Mouse (Mus musculus) embryonic facial prominence, embryonic 13.5 days (tissue): ENCODE results near the gene Cyb5b. TPM values are rescaled to one million over a fixed set of nuclear protein-coding genes. Genes with fewer than 3 reads are reported as not detected.

Experiments used
- ATAC-seq: fragments of 200-750 bp; cut with Nextera tagmentation; 2 replicates; pipeline ENCODE4 v1.8.0; 2017; ENCODE audit warnings: low read depth; ENCODE audit not compliant: insufficient number of reproducible peaks, insufficient read depth, low FRiP score, low TSS enrichment
- H3K27ac ChIP-seq: fragments of 300-500 bp; sonication (generic); 2 replicates; pipeline ENCODE4 v1.5.1; 2015; ENCODE audit warnings: moderate library complexity, mild to moderate bottlenecking, inconsistent platforms
- H3K27me3 ChIP-seq: fragments of 300-500 bp; sonication (generic); 2 replicates; pipeline ENCODE4 v1.6.1; 2015; ENCODE audit warnings: mild to moderate bottlenecking, inconsistent platforms
- H3K36me3 ChIP-seq: fragments of 300-500 bp; sonication (generic); 2 replicates; pipeline ENCODE4 v1.6.1; 2015; ENCODE audit warnings: mild to moderate bottlenecking, inconsistent platforms
- H3K4me1 ChIP-seq: fragments of 300-500 bp; sonication (generic); 2 replicates; pipeline ENCODE4 v1.6.1; 2015; ENCODE audit warnings: inconsistent platforms
- H3K4me2 ChIP-seq: fragments of 300-500 bp; sonication (generic); 2 replicates; pipeline ENCODE4 v1.6.1; 2015; ENCODE audit warnings: moderate library complexity, mild to moderate bottlenecking, inconsistent platforms
- H3K4me3 ChIP-seq: fragments of 300-500 bp; sonication (generic); 2 replicates; pipeline ENCODE4 v1.5.1; 2015; ENCODE audit warnings: mild to moderate bottlenecking, inconsistent platforms
- H3K9ac ChIP-seq: fragments of 300-500 bp; sonication (generic); 2 replicates; pipeline ENCODE4 v1.6.1; 2015; ENCODE audit warnings: mild to moderate bottlenecking, inconsistent platforms
- H3K9me3 ChIP-seq: fragments of 300-500 bp; sonication (generic); 2 replicates; pipeline ENCODE4 v1.6.1; 2016; ENCODE audit warnings: inconsistent platforms
- WGBS: fragments of 180-500 bp; shearing (Covaris S2); methylation state at CpG from one replicate; pipeline ENCODE4 v1.1.7; 2015; ENCODE audit warnings: mixed read lengths; 5-methylcytosine and 5-hydroxymethylcytosine counted together
- polyA plus RNA-seq: library from polyadenylated mRNA; unstranded; fragments of >200 nt; fragmentation: Nextera tagmentation; extraction: Ambion mirVana; gene quantifications from 2 replicates; pipeline ENCODE4 v1.2.1, GENCODE M21; 2015

Gene Cyb5b
- polyA plus RNA-seq, 1 experiment from 2014 or later: 78.5 TPM

GRCm38 (mm10) chr8:107153326-107154210, 3.1 kb downstream of the Cyb5b start:
- no peaks in the 10 kb centered on the region for H3K27me3 ChIP-seq
- peaks cover 11% of the 10 kb centered on the region for H3K4me1 ChIP-seq
- ATAC-seq: no peak
- no peak overlapping the region for H3K4me2 ChIP-seq
- no peak overlapping the region for H3K4me3 ChIP-seq
- peaks cover 43% of the 10 kb centered on the region for H3K36me3 ChIP-seq
- H3K9me3 ChIP-seq: no peaks in the 10 kb centered on the region
- H3K9ac ChIP-seq: no peak overlapping the region
- no peak overlapping the region for H3K27ac ChIP-seq
- 95% methylated on average over 14 of the region's 14 CpGs for WGBS

GRCm38 (mm10) chr8:107156816-107157215, 6.4 kb downstream of the Cyb5b start:
- ATAC-seq: no peak
- no peak overlapping the region for H3K4me3 ChIP-seq
- H3K4me2 ChIP-seq: no peak overlapping the region
- H3K27ac ChIP-seq: no peak overlapping the region
- no peak overlapping the region for H3K9ac ChIP-seq
- no peaks in the 10 kb centered on the region for H3K9me3 ChIP-seq
- H3K27me3 ChIP-seq: no peaks in the 10 kb centered on the region
- no peaks in the 10 kb centered on the region for H3K4me1 ChIP-seq
- peaks cover 48% of the 10 kb centered on the region for H3K36me3 ChIP-seq

GRCm38 (mm10) chr8:107157836-107158235, 7.4 kb downstream of the Cyb5b start:
- no peak overlapping the region for H3K9ac ChIP-seq
- H3K36me3 ChIP-seq: peaks cover 48% of the 10 kb centered on the region
- no peaks in the 10 kb centered on the region for H3K4me1 ChIP-seq
- ATAC-seq: no peak
- 89% methylated on average over 1 of the region's 1 CpGs for WGBS
- H3K4me2 ChIP-seq: no peak overlapping the region
- H3K27ac ChIP-seq: no peak overlapping the region
- H3K27me3 ChIP-seq: no peaks in the 10 kb centered on the region
- H3K9me3 ChIP-seq: no peaks in the 10 kb centered on the region
- H3K4me3 ChIP-seq: no peak overlapping the region

GRCm38 (mm10) chr8:107158890-107159289, 8.4 kb downstream of the Cyb5b start:
- H3K9me3 ChIP-seq: no peaks in the 10 kb centered on the region
- no peak overlapping the region for H3K9ac ChIP-seq
- H3K36me3 ChIP-seq: peaks cover 49% of the 10 kb centered on the region
- no peak for ATAC-seq
- H3K4me3 ChIP-seq: no peak overlapping the region
- H3K4me2 ChIP-seq: no peak overlapping the region
- no peaks in the 10 kb centered on the region; the same call in 1 of the 2 replicates for H3K4me1 ChIP-seq
- H3K27ac ChIP-seq: no peak overlapping the region
- no peaks in the 10 kb centered on the region for H3K27me3 ChIP-seq

- WGBS: 89% methylated on average over 7 of the region's 7 CpGs
- Histone ChIP-seq H3K4me3 (no peak overlapping the region), H3K4me2 (no peak overlapping the region), H3K27me3 (no peaks in the 10 kb centered on the region), H3K9me3 (no peaks in the 10 kb centered on the region), H3K27ac (peak overlapping the region; percentile 48), H3K9ac (no peak overlapping the region), H3K36me3 (peaks cover 53% of the 10 kb centered on the region), H3K4me1 (peaks cover 8% of the 10 kb centered on the region)
- ATAC-seq: no peak
These were observed 13.9 kb downstream of the Cyb5b start for GRCm38 (mm10) chr8:107164251-107164773.

GRCm38 (mm10) chr8:107165745-107166144, 15.3 kb downstream of the Cyb5b start:
- Histone ChIP-seq H3K4me3 (no peak overlapping the region), H3K9me3 (no peaks in the 10 kb centered on the region), H3K36me3 (peaks cover 67% of the 10 kb centered on the region), H3K27me3 (no peaks in the 10 kb centered on the region), H3K9ac (no peak overlapping the region), H3K27ac (no peak overlapping the region), H3K4me2 (no peak overlapping the region), H3K4me1 (peaks cover 8% of the 10 kb centered on the region)
- 92% methylated on average over 9 of the region's 9 CpGs for whole genome bisulfite sequencing
- no peak for ATAC-seq

GRCm38 (mm10) chr8:107167848-107168247, 17.4 kb downstream of the Cyb5b start:
- Histone ChIP-seq H3K4me3 (no peak overlapping the region), H3K27ac (no peak overlapping the region), H3K9ac (no peak overlapping the region), H3K4me1 (peaks cover 8% of the 10 kb centered on the region), H3K9me3 (no peaks in the 10 kb centered on the region), H3K4me2 (no peak overlapping the region), H3K36me3 (peaks cover 77% of the 10 kb centered on the region), H3K27me3 (no peaks in the 10 kb centered on the region)
- no peak for ATAC-seq
- 91% methylated on average over 5 of the region's 5 CpGs for WGBS

GRCm38 (mm10) chr8:107172152-107172551, 21.7 kb downstream of the Cyb5b start:
- Histone ChIP-seq H3K4me1 (no peaks in the 10 kb centered on the region), H3K4me3 (no peak overlapping the region), H3K27me3 (no peaks in the 10 kb centered on the region), H3K9me3 (no peaks in the 10 kb centered on the region), H3K4me2 (no peak overlapping the region), H3K9ac (no peak overlapping the region), H3K27ac (no peak overlapping the region), H3K36me3 (peaks cover 80% of the 10 kb centered on the region)
- ATAC-seq: no peak
- WGBS: 78% methylated on average over 8 of the region's 8 CpGs

- Histone ChIP-seq H3K36me3 (peaks cover 84% of the 10 kb centered on the region), H3K27me3 (no peaks in the 10 kb centered on the region), H3K27ac (no peak overlapping the region), H3K9me3 (no peaks in the 10 kb centered on the region), H3K4me1 (no peaks in the 10 kb centered on the region), H3K9ac (no peak overlapping the region), H3K4me2 (no peak overlapping the region), H3K4me3 (no peak overlapping the region)
- ATAC-seq: no peak
- 77% methylated on average over 9 of the region's 9 CpGs for WGBS
These were observed 22.7 kb downstream of the Cyb5b start for GRCm38 (mm10) chr8:107172969-107173645.

- H3K9me3 ChIP-seq: no peaks in the 10 kb centered on the region
- H3K36me3 ChIP-seq: peaks cover 92% of the 10 kb centered on the region
- H3K4me1 ChIP-seq: no peaks in the 10 kb centered on the region
- H3K27me3 ChIP-seq: no peaks in the 10 kb centered on the region
- no peak overlapping the region for H3K27ac ChIP-seq
- no peak for ATAC-seq
- H3K4me3 ChIP-seq: no peak overlapping the region
- WGBS: 95% methylated on average over 6 of the region's 6 CpGs
- no peak overlapping the region for H3K9ac ChIP-seq
- no peak overlapping the region for H3K4me2 ChIP-seq
These were observed 30.7 kb downstream of the Cyb5b start for GRCm38 (mm10) chr8:107181122-107181521.

- Histone ChIP-seq H3K36me3 (peaks cover 62% of the 10 kb centered on the region), H3K9me3 (no peaks in the 10 kb centered on the region), H3K4me1 (no peaks in the 10 kb centered on the region), H3K27ac (no peak overlapping the region), H3K27me3 (no peaks in the 10 kb centered on the region), H3K4me2 (no peak overlapping the region), H3K9ac (no peak overlapping the region), H3K4me3 (no peak overlapping the region)
- no peak for ATAC-seq
- 68% methylated on average over 3 of the region's 3 CpGs for WGBS
These were observed 34.6 kb downstream of the Cyb5b start for GRCm38 (mm10) chr8:107184996-107185395.
